Mouse (Mus musculus) liver, adult 2 months (tissue): ENCODE results near the gene Dhx37. TPM values are rescaled to one million over a fixed set of nuclear protein-coding genes. Genes with fewer than 3 reads are reported as not detected.
A peak's percentile ranks its signal among the peaks of the same experiment; 100 is the strongest.

Source experiments
- DNase-seq: peaks from one replicate; pipeline ENCODE4 v3.0.0-alpha.2; 2011; ENCODE audit warnings: low read depth, low spot score; ENCODE audit errors: extremely low read depth
- H3K27ac ChIP-seq: fragments of 200-500 bp; replicated peaks from 2 replicates; pipeline ENCODE4 v1.5.1; 2012; ENCODE audit warnings: low read depth, mild to moderate bottlenecking, control low read depth, inconsistent platforms, low read length; ENCODE audit not compliant: insufficient read depth
- H3K27me3 ChIP-seq: fragments of 200-500 bp; 2 replicates; pipeline ENCODE4 v1.6.1; 2012; ENCODE audit warnings: mild to moderate bottlenecking, moderate library complexity, low read length, inconsistent platforms; ENCODE audit not compliant: control insufficient read depth, insufficient read depth
- H3K36me3 ChIP-seq: fragments of 200-500 bp; 2 replicates; pipeline ENCODE4 v1.6.1; 2012; ENCODE audit warnings: low read length, inconsistent platforms; ENCODE audit not compliant: control insufficient read depth, insufficient read depth
- H3K4me1 ChIP-seq: fragments of 200-500 bp; 2 replicates; pipeline ENCODE4 v1.6.1; 2011; ENCODE audit warnings: low read length; ENCODE audit not compliant: control insufficient read depth, insufficient read depth
- H3K4me3 ChIP-seq: fragments of 200-500 bp; 2 replicates; pipeline ENCODE4 v1.5.1; 2011; ENCODE audit warnings: low read depth, mild to moderate bottlenecking, control low read depth, low read length, moderate library complexity; ENCODE audit not compliant: insufficient read depth
- H3K79me2 ChIP-seq: fragments of 200-500 bp; 2 replicates; pipeline ENCODE4 v1.6.1; 2012; ENCODE audit warnings: inconsistent platforms, mild to moderate bottlenecking, low read length, moderate library complexity; ENCODE audit not compliant: control insufficient read depth, insufficient read depth
- H3K9ac ChIP-seq: fragments of 200-500 bp; 2 replicates; pipeline ENCODE4 v1.6.1; 2012; ENCODE audit warnings: low read depth, mild to moderate bottlenecking, control low read depth, inconsistent platforms, low read length
- CTCF ChIP-seq: fragments of 200-500 bp; IDR thresholded peaks from 2 replicates; pipeline ENCODE4 v1.5.1; 2011; ENCODE audit warnings: low read depth, low read length, control low read depth
- POLR2A ChIP-seq: fragments of 200-500 bp; IDR thresholded peaks from 2 replicates; pipeline ENCODE4 v1.6.1; 2011; ENCODE audit warnings: low read length, control low read depth; ENCODE audit not compliant: insufficient read depth; ENCODE audit errors: extremely low read depth
- WGBS: fragments of 180-500 bp; shearing (Covaris S2); methylation state at CpG from one replicate; pipeline ENCODE4 v1.1.7; 2018; 5-methylcytosine and 5-hydroxymethylcytosine counted together
- polyA plus RNA-seq: library from polyadenylated mRNA; depleted of rRNA; stranded (reverse); fragments of >200 nt; gene quantifications from 2 replicates; pipeline ENCODE4 v1.2.3, GENCODE M21; 2012; rRNA removed
- total RNA-seq: library from RNA; depleted of rRNA; stranded (reverse); fragments of >200 nt; gene quantifications from 2 replicates; pipeline ENCODE4 v1.2.3, GENCODE M21; 2014; rRNA removed

Gene Dhx37
- 3.8 and 5.6 TPM in 2 replicates for total RNA-seq
- 12.0 and 14.0 TPM in 2 replicates for polyA plus RNA-seq

DNA sequence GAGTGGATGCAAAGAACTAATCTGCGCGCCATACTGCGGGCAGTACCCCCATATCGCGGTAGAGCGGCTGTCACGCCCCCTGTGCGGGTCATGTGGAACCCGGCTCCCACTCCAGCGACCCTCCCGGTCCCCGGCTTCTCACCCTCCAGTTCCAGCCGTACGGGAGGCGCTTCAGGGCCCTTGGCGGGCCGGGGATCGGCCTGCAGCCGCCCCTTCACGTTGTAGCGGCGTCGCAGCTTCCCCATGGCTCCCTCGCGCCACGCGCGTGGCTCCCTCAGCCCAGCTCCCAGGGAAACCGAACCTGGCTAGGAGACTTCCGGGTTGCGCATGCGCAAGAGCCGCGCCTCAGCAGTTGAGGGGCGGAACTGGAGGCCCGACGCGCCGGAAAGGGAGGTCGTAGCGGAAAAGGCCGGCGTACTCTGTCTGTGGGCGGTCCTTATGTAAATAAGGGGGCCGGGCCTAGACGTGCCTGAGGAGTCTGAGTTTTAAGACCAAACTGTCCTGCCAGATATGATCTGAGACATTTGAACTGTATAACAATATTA, at the start of gene Dhx37:
TSS of gene Dhx37 (minus strand) at position 329 of the 545 bp plus-strand sequence.
- peaks cover 10% of the 10 kb centered on the region for H3K4me1 ChIP-seq
- WGBS: under 1% methylated on average over 46 of the region's 46 CpGs
- DNase-seq: peak; percentile 85
- H3K79me2 ChIP-seq: peaks cover 11% of the 10 kb centered on the region; the same call in 1 of the 2 replicates
- no peaks in the 10 kb centered on the region for H3K27me3 ChIP-seq
- H3K36me3 ChIP-seq: peaks cover 1% of the 10 kb centered on the region; the same call in 1 of the 2 replicates
- H3K4me3 ChIP-seq: peak within 1 kb of the TSS; percentile 86
- peak within 1 kb of the TSS; percentile 91 for H3K9ac ChIP-seq
- H3K27ac ChIP-seq: peak within 1 kb of the TSS; percentile 54
- TF ChIP-seq CTCF (no peak), POLR2A (peak; percentile 73)

DNA sequence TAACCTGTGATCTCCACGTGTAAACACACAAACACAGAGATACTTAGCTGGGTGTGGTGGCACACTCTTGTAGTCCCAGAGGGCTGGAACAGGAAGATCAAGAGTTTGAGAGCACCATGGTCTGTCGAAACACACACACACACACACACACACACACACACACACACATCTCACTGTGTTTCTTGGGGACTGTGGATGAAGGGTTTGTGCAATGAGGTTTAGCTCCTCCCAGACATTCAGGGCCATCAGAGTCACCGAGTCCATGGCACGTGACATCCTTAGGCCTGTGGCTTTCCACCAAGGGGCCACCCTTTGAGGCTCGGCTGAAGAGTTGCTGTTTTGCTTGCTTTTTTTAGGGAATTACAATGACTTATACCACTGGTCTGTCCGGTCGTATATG, 48.6 kb upstream of the Dhx37 start:
- no peak for DNase-seq
- TF ChIP-seq POLR2A: no peak
- TF ChIP-seq CTCF: no peak
- H3K4me3 ChIP-seq: no peak overlapping the region
- no peak overlapping the region for H3K9ac ChIP-seq
- peaks cover 19% of the 10 kb centered on the region for H3K79me2 ChIP-seq
- whole genome bisulfite sequencing: 66% methylated on average over 7 of the region's 7 CpGs
- H3K27ac ChIP-seq: 0 out of 2 replicates have a peak overlapping the region, but pooled peaks have one; percentile 11
- peaks cover 61% of the 10 kb centered on the region for H3K4me1 ChIP-seq
- no peaks in the 10 kb centered on the region for H3K27me3 ChIP-seq
- H3K36me3 ChIP-seq: peaks cover 31% of the 10 kb centered on the region

- peaks cover 37% of the 10 kb centered on the region for H3K79me2 ChIP-seq
- H3K27me3 ChIP-seq: no peaks in the 10 kb centered on the region
- H3K4me1 ChIP-seq: peaks cover 62% of the 10 kb centered on the region
- H3K9ac ChIP-seq: no peak overlapping the region
- peak overlapping the region; percentile 29; the same call in 1 of the 2 replicates for H3K27ac ChIP-seq
- peaks cover 23% of the 10 kb centered on the region for H3K36me3 ChIP-seq
- 55% methylated on average over 11 of the region's 11 CpGs for WGBS
- no peak overlapping the region for H3K4me3 ChIP-seq
- peak; percentile 72 for DNase-seq
- TF ChIP-seq CTCF (no peak), POLR2A (no peak)
Observed at GRCm38 (mm10) chr5:125480434-125481231, 46.7 kb upstream of the Dhx37 start.

GRCm38 (mm10) chr5:125479376-125479775, 45.5 kb upstream of the Dhx37 start:
- 84% methylated on average over 3 of the region's 3 CpGs for WGBS
- no peak for DNase-seq
- Histone ChIP-seq H3K27ac (peak overlapping the region; percentile 13; the same call in 1 of the 2 replicates), H3K36me3 (peaks cover 23% of the 10 kb centered on the region), H3K27me3 (no peaks in the 10 kb centered on the region), H3K4me1 (peaks cover 55% of the 10 kb centered on the region), H3K9ac (peak overlapping the region; percentile 32), H3K4me3 (peak overlapping the region; percentile 9), H3K79me2 (peaks cover 37% of the 10 kb centered on the region)
- no peak for TF ChIP-seq CTCF

GRCm38 (mm10) chr5:125478037-125478436, 44.1 kb upstream of the Dhx37 start:
- Histone ChIP-seq H3K27me3 (no peaks in the 10 kb centered on the region), H3K36me3 (peaks cover 16% of the 10 kb centered on the region), H3K27ac (peak overlapping the region; percentile 80; the same call in 1 of the 2 replicates), H3K4me3 (peak overlapping the region; percentile 89), H3K79me2 (peaks cover 37% of the 10 kb centered on the region), H3K9ac (peak overlapping the region; percentile 94), H3K4me1 (peaks cover 44% of the 10 kb centered on the region)
- WGBS: 49% methylated on average over 7 of the region's 7 CpGs
- DNase-seq: no peak
- TF ChIP-seq CTCF (no peak), POLR2A (no peak)
